Mouse (Mus musculus): ENCODE measurements around the gene Tkfc.

DNA sequence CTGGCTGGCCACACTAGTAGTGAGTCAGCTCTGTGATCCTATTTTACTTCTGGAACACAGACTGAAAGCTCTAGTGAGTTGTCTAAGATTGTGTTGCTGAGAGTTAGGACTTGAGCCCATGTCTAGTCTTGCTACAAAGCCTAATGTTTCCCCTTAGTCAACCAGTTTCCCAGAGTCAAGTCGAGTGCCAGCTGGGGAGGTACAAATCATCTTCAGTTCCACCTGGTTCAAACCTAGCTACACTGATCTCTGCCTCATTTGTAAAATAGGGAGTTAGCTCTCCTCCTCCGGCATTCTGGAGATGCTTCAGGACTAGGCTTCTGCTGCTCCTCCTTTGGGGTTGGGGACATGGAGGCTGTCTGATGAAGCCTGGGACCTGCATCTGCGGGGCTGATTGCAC, 920 bp downstream of the Tkfc start:
- no peak for TF ChIP-seq CTCF (IDR thresholded peaks at IDR 0.05; ENCODE audit: borderline replicate concordance, extremely low read depth, insufficient read depth, insufficient read length)
- TF ChIP-seq POLR2A (IDR thresholded peaks at IDR 0.05; ENCODE audit: borderline replicate concordance, extremely low read depth, insufficient read depth, insufficient read length, poor library complexity, severe bottlenecking) = no peak

All from brain, embryonic 14.5 days (tissue).